ENCODE assay signal across 8 mouse cellular contexts in the genomic region with DNA sequence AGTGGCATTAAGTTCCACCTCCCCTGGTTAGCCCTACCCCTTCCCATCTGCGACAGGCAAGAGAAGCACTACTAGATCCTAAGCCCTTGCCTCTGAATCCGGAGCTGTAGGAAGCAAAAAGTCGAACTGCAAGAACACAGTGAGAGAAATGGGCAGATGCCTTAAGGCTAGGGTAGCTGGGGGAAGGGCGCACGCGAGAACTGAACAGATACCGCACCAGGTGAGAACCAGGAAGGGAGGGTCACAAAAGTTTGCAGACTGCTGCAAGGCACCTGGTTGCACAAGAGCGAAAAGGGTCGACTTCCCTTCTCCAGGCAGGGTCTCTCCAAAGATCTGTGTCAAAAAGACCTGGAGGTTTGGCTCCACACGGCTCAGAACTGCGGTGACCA. TPM values are rescaled to one million over a fixed set of nuclear protein-coding genes. Genes with fewer than 3 reads are reported as not detected.
A peak's percentile ranks its signal among the peaks of the same experiment; 100 is the strongest.
DNase-seq lines count a peak whose midpoint lies in the region; ATAC-seq and TF ChIP-seq lines count a peak whose summit lies in the region.

No protein-coding gene starts in this region.

- H3K4me3 ChIP-seq in forebrain, embryonic 14.5 days (ENCODE audit: low read depth, low read length), result peak overlapping the region; percentile 50
- peak overlapping the region; percentile 56 for H3K4me3 ChIP-seq in intestine, embryonic 15.5 days (replicated peaks)
- H3K4me3 ChIP-seq in liver, embryonic 16.5 days (ENCODE audit: low read depth, low read length), result peak overlapping the region; percentile 15; the same call in 1 of the 2 replicates
- peak overlapping the region; percentile 50 for H3K4me3 ChIP-seq in stomach, postnatal 0 days (ENCODE audit: low read depth, low read length)

- peak; percentile 3 for DNase-seq in kidney, adult 9 months
- DNase-seq in kidney, postnatal 14 days, result no peak
- peak; percentile 43 for DNase-seq in brain, embryonic 14.5 days (ENCODE audit: low read depth)
- DNase-seq in forebrain, embryonic 14.5 days (ENCODE audit: low spot score), result peak; percentile 11
- DNase-seq in stomach, postnatal 0 days (ENCODE audit: low spot score), result no peak

- peak overlapping the region; percentile 91 for H3K4me2 ChIP-seq in forebrain, embryonic 14.5 days (ENCODE audit: low read length)
- peak overlapping the region; percentile 98 for H3K4me2 ChIP-seq in intestine, embryonic 15.5 days (replicated peaks)
- H3K4me2 ChIP-seq in liver, embryonic 16.5 days (ENCODE audit: low read depth, low read length), result peak overlapping the region; percentile 30
- H3K4me2 ChIP-seq in stomach, postnatal 0 days (replicated peaks; ENCODE audit: low read depth), result peak overlapping the region; percentile 85

- WGBS in forebrain, embryonic 14.5 days, result under 1% methylated on average over 11 of the region's 11 CpGs
- WGBS in intestine, embryonic 15.5 days, result under 1% methylated on average over 11 of the region's 11 CpGs
- WGBS in liver, embryonic 16.5 days (ENCODE audit: insufficient replicate concordance), result under 1% methylated on average over 11 of the region's 11 CpGs
- WGBS in stomach, postnatal 0 days, result 0% methylated on average over 11 of the region's 11 CpGs

- no peak for TF ChIP-seq POLR2A in brain, embryonic 14.5 days (IDR thresholded peaks at IDR 0.05; ENCODE audit: borderline replicate concordance, extremely low read depth, insufficient read depth, insufficient read length, poor library complexity, severe bottlenecking)

- H3K9me3 ChIP-seq in forebrain, embryonic 14.5 days (replicated peaks; ENCODE audit: control insufficient read depth, low read length), result no peaks in the 10 kb centered on the region
- H3K9me3 ChIP-seq in intestine, embryonic 15.5 days, result no peaks in the 10 kb centered on the region
- no peaks in the 10 kb centered on the region for H3K9me3 ChIP-seq in liver, embryonic 16.5 days (replicated peaks; ENCODE audit: control insufficient read depth, low read length)
- H3K9me3 ChIP-seq in stomach, postnatal 0 days (ENCODE audit: control insufficient read depth, low read length), result no peaks in the 10 kb centered on the region

- H3K27ac ChIP-seq in forebrain, embryonic 14.5 days (ENCODE audit: low read depth, low read length), result 0 out of 2 replicates have a peak overlapping the region, but pooled peaks have one; percentile 39
- H3K27ac ChIP-seq in intestine, embryonic 15.5 days, result 0 out of 2 replicates have a peak overlapping the region, but pooled peaks have one; percentile 32
- no peak overlapping the region for H3K27ac ChIP-seq in liver, embryonic 16.5 days (ENCODE audit: low read length)
- H3K27ac ChIP-seq in stomach, postnatal 0 days (replicated peaks), result no peak overlapping the region

- no peak for TF ChIP-seq CTCF in brain, embryonic 14.5 days (IDR thresholded peaks at IDR 0.05; ENCODE audit: borderline replicate concordance, extremely low read depth, insufficient read depth, insufficient read length)
- no peak for TF ChIP-seq CTCF in stomach, postnatal 0 days (IDR thresholded peaks at IDR 0.05; ENCODE audit: low read depth)

- peaks cover 12% of the 10 kb centered on the region for H3K27me3 ChIP-seq in forebrain, embryonic 14.5 days (replicated peaks; ENCODE audit: control insufficient read depth, insufficient read depth, low read length)
- peaks cover 5% of the 10 kb centered on the region; the same call in 1 of the 2 replicates for H3K27me3 ChIP-seq in intestine, embryonic 15.5 days (replicated peaks)
- peaks cover 21% of the 10 kb centered on the region for H3K27me3 ChIP-seq in liver, embryonic 16.5 days (ENCODE audit: control insufficient read depth, insufficient read depth, low read depth, low read length)
- no peaks in the 10 kb centered on the region for H3K27me3 ChIP-seq in stomach, postnatal 0 days (ENCODE audit: control insufficient read depth, insufficient read depth, low read length)

- no peaks in the 10 kb centered on the region for H3K36me3 ChIP-seq in forebrain, embryonic 14.5 days (ENCODE audit: control insufficient read depth, insufficient read depth, low read length)
- H3K36me3 ChIP-seq in intestine, embryonic 15.5 days, result no peaks in the 10 kb centered on the region
- no peaks in the 10 kb centered on the region for H3K36me3 ChIP-seq in liver, embryonic 16.5 days (ENCODE audit: control insufficient read depth, insufficient read depth)
- H3K36me3 ChIP-seq in stomach, postnatal 0 days (ENCODE audit: control insufficient read depth, insufficient read depth, low read length), result no peaks in the 10 kb centered on the region

- no peaks in the 10 kb centered on the region for H3K4me1 ChIP-seq in forebrain, embryonic 14.5 days (ENCODE audit: control insufficient read depth, insufficient read depth, low read length)
- 0 out of 2 replicates have a peak, but pooled peaks cover 5% of the 10 kb centered on the region for H3K4me1 ChIP-seq in intestine, embryonic 15.5 days (replicated peaks)
- H3K4me1 ChIP-seq in liver, embryonic 16.5 days (ENCODE audit: control insufficient read depth, low read depth, low read length), result no peaks in the 10 kb centered on the region
- H3K4me1 ChIP-seq in stomach, postnatal 0 days (replicated peaks; ENCODE audit: control insufficient read depth, insufficient read depth), result no peaks in the 10 kb centered on the region

- no peak for TF ChIP-seq EP300 in stomach, postnatal 0 days (optimal IDR thresholded peaks at IDR 0.05)

- peak overlapping the region; percentile 65 for H3K9ac ChIP-seq in forebrain, embryonic 14.5 days (ENCODE audit: low read length)
- peak overlapping the region; percentile 49 for H3K9ac ChIP-seq in intestine, embryonic 15.5 days
- H3K9ac ChIP-seq in liver, embryonic 16.5 days (ENCODE audit: low read depth, low read length), result no peak overlapping the region
- peak overlapping the region; percentile 47 for H3K9ac ChIP-seq in stomach, postnatal 0 days (ENCODE audit: low read length)

- peak; percentile 43; the same call in 1 of the 2 replicates for ATAC-seq in forebrain, embryonic 14.5 days
- peak; percentile 81 for ATAC-seq in intestine, embryonic 15.5 days
- ATAC-seq in liver, embryonic 16.5 days (ENCODE audit: low read depth), result no peak
- ATAC-seq in stomach, postnatal 0 days (ENCODE audit: low FRiP score, low TSS enrichment), result no peak
- no peak for ATAC-seq in erythroblast, adult 5-6 weeks (replicated peaks; ENCODE audit: low FRiP score, poor library complexity, severe bottlenecking)

RNA-seq across cellular contexts. Expression of a gene that starts 0.7 kb away (rescaled TPM):
- polyA plus RNA-seq in brain, embryonic 14.5 days (2012; rRNA removed), result 9.2 and 13.8 TPM in 2 replicates
- 5.5 and 7.7 TPM in 2 replicates for polyA plus RNA-seq in forebrain, embryonic 14.5 days (2014; fragmentation: Nextera tagmentation; extraction: Ambion mirVana)
- polyA plus RNA-seq in intestine, embryonic 15.5 days (2015; fragmentation: Nextera tagmentation; extraction: Ambion mirVana), result 4.3 and 5.6 TPM in 2 replicates
- 0.09 and 0.11 TPM in 2 replicates for polyA plus RNA-seq in liver, embryonic 16.5 days (2015; fragmentation: Nextera tagmentation; extraction: Ambion mirVana)
- 1.5 TPM in 2 replicates for polyA plus RNA-seq in stomach, postnatal 0 days (2015; fragmentation: Nextera tagmentation; extraction: Ambion mirVana)
- total RNA-seq in erythroblast, adult 5-6 weeks (2015; ENCODE audit: low replicate concordance), result not detected in 2 replicates
- total RNA-seq in erythroblast, adult 5-6 weeks (2017; ENCODE audit: low replicate concordance), result not detected in 2 replicates

Comparison
In these comparisons a context has a peak if more than half of its experiments do, and no peak if none do; other contexts are left out.
1. DNase-seq: peak in kidney, adult 9 months (single experiment), brain, embryonic 14.5 days (single experiment) and forebrain, embryonic 14.5 days (single experiment); none in kidney, postnatal 14 days (single experiment) and stomach, postnatal 0 days (single experiment).
2. ATAC-seq: peak in forebrain, embryonic 14.5 days (single experiment) and intestine, embryonic 15.5 days (single experiment); none in liver, embryonic 16.5 days (single experiment), stomach, postnatal 0 days (single experiment) and erythroblast, adult 5-6 weeks (single experiment).
3. H3K27ac ChIP-seq: peak in forebrain, embryonic 14.5 days (single experiment) and intestine, embryonic 15.5 days (single experiment); none in liver, embryonic 16.5 days (single experiment) and stomach, postnatal 0 days (single experiment).
4. H3K4me2 ChIP-seq: peak in every context shown above with its lines; median percentile 98 in intestine, embryonic 15.5 days; 91 in forebrain, embryonic 14.5 days; 85 in stomach, postnatal 0 days; 30 in liver, embryonic 16.5 days.
5. Peak in every context shown above with its lines, with median percentiles within 50 percentile points of each other: H3K4me3 ChIP-seq.